Mouse (Mus musculus) NIH3T3 (cell line): ENCODE results near the gene Lrrc4c.

ENCODE experiments used
- DNase-seq: peaks from one replicate; pipeline ENCODE4 v3.0.0-alpha.2; 2012; ENCODE audit warnings: low read depth

The Lrrc4c gene

DNA sequence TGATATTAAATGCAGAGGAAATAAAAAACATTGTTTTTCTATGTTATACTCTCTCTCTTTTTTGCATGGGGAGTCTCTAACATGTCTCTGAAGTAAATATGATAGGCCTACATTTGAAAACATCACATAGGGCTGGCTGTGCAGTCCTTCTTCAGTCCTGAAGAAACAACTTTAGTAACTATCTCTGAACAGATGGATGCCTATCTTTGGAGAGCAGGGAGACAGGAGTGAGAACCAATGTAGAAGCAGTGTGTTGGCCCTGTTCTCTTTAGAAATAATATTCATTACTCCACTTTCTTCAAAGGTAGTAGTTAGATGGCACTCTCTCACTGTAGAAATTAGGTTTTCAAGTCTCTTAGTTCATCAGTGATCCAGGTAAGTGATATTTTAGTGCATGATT lies 967.0 kb downstream of the Lrrc4c start:
- DNase-seq, result no peak

DNA sequence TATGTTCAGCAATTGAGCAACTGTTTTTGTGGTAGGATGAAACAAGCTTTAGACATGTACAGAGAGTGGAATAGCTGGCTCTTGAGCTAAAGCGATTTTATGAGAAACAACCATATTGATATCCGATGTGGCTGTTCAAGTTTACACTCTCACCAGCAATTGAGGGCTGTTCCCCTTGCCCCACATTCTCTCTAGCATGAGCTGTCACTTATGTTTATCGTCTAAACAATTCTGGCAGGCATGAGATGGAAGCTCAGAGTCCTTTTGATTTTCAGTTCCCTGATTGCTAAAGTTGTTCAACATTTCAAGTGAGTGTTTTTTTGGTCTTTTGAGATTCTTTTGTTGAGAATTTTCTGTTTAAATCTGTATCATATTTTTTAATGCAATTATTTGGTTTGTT lies 976.2 kb downstream of the Lrrc4c start:
- DNase-seq, result no peak

DNA sequence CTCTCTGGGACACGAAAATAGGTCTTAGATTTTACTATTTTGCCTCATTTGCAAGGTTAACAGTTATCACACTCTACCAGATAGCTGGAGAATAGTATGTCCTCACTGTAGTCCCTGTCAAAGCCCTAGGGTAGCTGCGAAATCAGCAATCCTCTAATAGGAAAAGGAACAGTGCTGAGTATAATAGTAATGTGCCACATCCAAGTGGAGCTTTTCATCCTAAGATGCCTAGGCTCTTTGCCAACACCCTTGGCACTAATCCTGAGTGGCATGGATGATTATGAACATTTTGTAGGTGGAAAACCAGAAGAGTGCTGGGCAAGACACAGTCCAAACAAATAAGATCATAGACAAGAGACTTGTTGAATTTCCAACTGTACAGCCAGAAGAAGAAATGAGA lies 981.7 kb downstream of the Lrrc4c start:
- DNase-seq, result no peak

DNA sequence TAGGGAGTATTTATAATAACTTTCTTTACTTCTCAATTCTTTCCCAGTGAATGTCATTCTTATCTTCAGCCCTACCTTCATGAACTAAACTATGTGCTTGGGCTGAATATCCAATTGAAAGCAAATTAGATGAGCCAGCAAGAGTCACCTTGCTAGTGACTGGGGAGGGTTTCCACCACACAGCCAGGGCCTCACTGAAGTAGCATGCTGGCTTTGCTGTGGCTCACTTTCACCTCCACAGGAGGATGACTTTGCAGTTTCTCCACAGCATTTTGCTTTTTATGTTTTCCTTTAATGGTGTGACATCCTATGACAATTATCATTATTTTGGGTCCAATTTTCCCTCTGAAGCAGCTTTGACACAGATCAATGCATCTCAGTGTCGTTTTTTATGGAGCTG lies 1000.0 kb downstream of the Lrrc4c start:
- no peak for DNase-seq

DNA sequence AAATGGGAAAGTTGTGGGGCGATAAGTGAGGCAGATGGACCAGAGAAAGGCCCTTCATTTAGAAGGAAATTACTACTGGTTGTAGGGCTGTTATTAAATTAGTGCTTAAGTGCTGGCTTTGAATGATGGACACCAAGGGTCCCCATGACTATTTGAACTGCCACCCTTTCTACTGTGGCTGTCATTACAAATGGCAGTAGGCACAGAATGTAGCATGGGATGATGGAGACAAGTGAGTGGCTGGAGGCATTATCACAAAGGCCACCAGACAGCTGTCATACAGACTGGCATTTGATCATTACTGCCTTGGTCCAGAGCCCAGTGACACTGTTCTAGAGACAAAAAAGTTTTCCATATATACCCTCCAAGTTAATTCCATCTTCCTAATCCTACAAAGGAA lies 1000.6 kb downstream of the Lrrc4c start:
- no peak for DNase-seq

DNA sequence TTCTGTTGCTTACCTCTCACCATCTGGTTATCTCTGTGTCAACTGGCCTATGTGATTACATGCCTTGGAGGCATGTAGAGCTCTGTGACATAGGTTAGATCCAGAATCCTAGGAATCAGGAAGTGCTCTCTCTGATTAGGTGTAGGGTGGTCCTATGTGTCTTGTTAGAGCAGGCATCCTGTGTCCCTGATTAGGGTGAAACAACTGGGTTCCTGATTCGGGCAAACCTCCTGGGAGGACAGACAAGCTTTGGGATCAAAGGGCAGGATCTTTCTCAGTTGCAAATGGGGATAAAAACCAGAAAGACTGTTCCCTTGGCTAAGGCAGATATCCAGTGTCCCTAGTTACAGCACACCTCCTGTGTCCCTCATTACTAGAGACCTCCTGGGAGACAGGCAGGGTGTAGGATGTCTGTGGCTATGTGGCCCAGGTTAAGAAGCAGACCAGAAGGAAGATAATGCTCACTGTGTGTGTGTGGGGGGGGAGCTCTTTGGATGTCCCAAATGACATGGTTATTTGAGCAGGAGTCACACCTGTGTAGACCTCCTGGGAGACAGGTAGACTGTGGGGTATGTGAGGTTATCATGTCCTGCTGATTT lies 1014.2 kb downstream of the Lrrc4c start:
- DNase-seq, result no peak

DNA sequence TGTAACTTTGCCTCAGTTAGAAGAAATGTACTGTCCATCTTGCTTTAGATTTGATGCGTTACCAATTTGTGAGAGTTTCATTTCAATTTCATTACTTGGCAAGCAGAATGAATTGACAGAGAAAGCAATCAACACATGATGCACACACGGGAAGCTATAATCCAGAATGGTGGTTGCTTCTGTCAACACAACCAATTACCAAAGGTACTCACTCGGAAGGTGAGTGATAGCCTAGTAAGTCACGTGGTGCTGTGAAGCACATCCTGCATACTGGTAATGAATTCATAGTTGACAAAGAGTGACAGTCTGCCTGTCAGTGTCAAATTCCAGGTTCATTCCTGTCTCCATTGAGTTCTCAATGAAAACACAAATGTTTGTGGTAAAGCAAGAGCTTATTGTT lies 1021.7 kb downstream of the Lrrc4c start:
- no peak for DNase-seq

DNA sequence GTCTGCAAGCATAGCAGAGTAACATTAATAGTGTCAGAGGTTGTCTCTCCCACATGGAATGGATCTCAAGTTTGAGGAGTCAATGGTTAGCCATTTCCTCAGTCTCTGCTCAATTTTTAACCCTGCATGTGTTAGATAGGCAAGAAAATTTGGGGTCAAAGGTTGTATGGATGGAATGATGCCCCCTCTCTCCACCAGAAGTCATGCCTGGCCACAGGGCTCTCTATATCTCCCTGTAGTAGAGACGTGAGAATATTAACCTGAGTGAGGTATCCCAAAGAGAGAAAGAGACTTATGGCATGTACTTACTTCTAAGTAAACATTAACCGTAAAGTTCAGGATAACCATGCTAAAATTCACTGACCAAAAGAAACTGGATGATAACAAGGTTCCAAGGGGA lies 1043.3 kb downstream of the Lrrc4c start:
- DNase-seq, result no peak

DNA sequence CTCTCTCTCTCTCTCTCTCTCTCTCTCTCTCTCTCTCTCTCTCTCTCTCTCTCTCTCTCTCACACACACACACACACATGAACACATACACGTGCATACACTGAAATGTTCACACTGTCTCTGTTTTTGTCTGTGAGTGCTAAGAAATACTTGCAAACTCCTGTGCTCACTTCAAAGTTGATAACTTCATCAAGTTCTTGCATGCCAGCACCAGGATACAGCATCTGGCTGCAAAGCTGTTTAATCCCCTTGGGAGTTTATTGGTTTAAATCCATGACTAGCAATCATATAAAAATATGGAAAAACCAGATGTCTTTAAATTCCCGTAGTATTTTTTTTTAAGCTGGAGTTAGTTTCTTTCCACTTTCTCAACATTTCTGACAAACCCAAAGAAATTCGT lies 1052.0 kb downstream of the Lrrc4c start:
- DNase-seq, result no peak

DNA sequence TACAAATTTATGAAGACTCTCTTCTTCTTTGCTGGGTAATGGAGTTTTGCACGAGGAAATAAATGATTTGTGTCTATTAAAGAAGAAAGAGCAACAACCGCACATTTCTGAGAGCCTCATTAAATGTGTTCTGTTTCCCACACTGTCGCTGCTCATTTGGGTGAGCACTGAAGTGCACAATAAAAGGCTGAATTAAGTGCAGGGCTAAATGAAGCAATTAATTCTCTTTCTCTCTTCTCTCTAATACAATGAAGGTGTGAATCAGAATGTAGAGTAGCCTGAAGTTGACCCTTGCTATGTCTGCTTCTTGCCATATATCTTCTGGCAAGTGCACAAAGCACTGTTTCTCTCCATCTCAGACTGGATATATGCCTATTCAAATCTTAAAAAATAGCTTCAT lies 1073.5 kb downstream of the Lrrc4c start:
- no peak for DNase-seq

DNA sequence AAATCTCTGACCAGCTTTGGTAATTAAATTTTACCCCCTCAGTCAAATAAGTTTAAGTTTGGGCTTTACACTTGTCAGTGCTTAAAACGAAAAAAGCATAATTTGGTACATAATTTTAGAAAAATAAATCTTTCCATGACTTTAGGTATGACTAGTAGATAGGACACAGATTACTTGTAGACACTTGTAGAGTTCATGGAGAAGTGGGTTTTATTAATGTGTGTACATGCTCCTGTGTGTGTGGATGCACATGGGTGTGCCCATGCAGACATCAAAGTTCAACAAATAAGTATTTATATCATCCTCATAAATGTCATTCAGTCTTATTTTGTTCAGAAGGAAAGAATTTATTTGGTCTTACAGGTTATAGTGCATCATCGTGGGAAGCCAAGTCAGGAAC lies 1073.9 kb downstream of the Lrrc4c start:
- DNase-seq, result no peak

DNA sequence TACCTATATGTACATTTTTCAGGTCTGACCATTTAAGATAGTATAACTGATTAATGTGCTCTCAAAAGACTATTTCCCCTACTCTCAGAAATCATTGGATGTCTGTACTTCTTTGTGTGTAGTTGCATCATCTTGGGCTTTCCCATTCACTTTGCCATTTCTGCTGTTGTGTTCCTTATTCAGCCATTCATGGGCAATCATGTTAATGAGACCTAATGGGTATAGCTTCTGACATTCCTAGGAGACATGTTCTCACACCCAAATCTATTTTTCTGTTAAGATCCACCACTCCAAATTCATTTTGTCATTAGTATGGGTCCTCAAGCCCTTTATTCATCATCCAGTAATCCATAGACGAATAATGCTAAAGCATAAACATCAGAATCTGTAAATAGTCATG lies 1095.1 kb downstream of the Lrrc4c start:
- no peak for DNase-seq

DNA sequence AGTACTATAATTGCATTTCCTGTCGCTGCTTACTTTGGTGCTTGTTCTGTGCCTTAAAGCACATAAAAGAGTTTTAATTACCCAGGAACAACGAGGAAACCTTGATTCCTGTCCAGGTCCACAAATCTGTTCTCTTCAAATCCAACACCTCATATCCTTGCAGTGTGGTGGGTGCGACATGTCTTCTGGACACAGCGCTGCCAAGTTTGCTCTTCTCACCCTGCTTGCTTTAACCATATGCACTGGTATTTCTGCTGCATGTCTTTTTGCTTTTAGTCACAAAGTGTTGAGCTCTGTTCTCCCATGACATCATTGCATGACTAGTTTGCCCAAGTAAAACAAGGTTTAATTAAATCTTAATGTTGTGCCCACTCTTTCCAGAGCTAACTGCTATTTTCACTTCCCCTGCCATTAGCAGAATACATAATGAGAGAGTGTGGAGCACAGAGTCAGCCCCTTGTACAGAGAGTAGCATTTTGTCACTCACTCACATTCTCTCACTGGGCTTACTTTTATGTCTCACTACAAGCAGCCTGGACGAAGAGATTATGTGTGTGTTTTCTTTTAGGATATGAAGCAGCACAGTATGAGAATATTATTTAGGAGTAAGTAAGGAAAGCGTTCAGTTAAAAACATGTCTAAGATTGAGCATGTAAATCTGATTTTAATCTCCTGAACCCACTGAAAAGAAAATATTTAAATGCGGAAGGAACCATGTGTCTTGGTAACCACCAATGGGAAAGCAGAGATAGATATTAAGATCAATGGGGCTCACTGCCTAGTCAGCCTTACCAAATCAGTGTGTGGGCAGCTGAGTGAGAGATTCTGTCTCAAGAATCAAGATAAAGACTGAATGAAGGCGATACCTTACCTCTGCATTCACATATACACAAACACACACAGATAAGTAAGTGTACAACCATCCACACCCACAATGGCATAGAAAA lies 1096.7 kb downstream of the Lrrc4c start:
- DNase-seq, result no peak

DNA sequence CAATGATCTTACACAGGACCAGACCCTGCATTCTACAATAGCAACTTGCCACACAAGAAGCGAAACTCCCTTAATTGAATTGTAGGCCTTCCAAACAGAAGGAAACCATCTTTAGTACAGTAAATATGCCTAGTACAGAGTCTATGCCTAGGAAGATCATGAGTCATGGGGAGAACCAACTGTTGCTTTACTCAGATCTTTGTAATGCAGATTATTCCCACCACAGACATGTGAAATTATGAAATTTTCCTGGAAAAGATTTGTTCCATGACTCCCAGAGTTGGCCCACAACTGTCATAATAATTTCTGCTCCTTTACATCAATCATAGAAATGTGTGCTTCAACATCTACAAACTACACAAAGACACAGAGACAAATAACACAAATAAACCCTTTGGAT lies 1116.2 kb downstream of the Lrrc4c start:
- peak; percentile 13 for DNase-seq

DNA sequence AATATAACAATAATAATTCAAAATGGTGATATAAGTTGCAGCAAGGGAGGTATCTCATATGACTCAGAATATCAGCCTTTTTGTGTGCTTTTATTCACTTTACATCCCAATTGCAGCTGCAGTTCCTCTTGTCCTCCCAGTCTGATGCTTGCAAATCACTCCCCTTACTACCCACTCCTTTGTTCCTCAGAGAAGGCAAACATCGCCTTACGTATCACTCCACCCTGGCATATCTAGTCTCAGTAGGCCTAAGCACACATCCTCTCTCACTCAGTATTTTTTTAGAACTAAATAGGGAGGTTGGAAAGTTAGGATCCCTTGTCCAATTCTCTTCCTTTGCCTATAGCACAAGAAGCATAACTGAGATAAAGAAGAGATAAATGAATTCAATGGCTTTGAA lies 1117.6 kb downstream of the Lrrc4c start:
- no peak for DNase-seq

DNA sequence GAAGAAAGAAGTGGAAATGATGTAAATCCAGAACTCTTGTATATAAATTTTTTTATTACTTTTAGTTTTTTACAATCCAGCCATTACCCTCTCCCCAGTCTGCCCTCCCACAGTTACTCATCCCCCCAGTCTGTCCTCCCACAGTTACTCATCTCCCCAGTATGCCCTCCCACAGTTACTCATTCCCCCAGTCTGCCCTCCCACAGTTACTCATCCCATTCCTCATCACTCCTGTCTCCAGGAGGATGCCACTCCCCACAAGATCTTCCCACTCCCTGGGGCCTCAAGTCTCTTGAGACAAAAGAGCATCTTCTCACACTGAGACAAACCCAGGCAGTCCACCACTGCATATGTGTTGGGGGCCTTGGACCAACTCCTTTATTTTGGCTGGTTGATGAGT lies 1119.8 kb downstream of the Lrrc4c start:
- DNase-seq, result no peak

DNA sequence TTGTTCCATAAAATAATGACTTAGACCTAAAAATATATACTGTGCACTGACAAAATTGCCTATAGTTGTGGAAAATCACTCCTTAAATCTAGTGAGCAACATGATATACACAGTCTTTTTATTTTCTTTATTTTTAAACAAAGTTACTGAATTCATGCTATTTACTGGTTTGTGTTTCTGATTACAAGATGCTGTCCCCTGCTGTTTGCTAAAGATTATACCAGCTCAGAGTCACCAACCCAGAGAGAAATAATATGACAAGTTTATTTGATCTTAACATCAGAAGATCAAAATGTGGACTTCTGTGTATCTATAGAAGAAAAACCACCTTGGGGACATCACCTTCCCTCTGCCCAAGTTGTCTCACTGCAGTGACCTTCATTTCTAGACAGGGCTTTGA lies 1145.6 kb downstream of the Lrrc4c start:
- no peak for DNase-seq

DNA sequence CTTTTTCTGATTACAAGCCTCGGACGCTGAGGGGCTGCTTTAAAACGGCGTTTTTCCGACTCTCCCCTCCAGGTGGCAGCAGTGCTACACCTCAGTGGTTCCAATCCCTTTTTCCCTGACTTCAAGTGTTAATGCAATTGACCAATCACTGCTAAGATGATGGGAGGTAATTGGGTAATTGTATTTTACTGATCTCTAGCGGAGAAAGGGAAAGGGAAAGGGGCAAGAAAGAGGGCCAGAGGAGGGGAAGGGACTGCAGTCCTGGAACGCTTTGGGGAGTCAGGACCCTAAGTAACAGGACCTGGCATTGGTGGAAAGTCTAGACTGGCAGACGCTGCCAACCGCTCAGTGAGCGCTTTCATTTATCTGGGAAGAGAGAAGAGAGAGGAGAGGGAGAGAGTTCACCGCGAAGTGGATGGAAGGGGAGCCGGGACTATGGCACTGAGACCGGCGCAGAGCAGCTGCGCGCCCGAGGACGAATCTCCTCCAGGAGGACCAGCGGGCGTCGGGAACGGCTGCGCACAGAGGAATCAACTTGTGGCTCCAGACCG lies 1148.3 kb downstream of the Lrrc4c start:
- peak; percentile 84 for DNase-seq

DNA sequence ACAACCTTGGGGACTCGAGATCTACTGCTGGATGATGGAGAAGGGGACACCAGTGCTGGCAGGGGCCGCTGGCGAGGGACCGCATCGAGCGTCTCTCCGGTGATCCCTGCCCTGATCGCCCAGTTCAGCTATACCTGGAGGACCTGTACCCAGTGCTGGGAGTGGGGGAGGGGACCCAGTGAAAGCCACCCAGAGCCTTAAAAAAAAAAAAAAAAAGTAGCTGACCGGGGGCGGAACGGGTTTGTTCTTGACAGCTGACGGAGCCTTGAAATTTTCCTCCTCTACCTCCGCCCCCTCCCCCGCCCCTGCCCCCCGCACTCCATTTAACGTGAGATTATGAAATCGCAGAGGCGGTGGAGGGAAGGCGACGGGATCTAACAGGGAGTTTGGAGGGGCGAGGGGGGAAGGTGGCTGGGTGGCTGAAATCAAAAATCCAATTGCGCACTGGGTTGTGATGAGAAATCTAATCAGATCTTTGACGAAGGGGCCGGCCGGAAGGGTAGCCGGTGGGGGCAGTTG lies 1149.1 kb downstream of the Lrrc4c start:
- no peak for DNase-seq

DNA sequence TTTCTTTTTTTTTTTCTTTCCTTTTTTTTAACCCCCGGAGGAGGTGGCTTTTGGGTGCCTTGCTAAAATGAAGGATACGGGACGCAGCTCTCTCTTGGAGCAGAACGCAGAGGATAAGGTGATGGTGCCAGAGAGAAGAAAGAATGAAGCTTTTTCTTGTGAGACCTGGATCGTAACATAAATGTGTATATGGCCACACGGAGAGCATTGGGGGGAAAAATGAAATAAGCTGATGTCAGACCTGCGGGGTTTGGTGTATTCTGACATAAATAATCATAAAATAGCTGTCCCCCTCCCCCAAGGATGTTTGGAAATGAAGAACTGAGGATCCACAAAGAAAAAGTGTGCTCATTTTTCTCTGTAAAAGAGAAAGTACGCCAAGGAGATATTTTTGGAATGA lies 1149.7 kb downstream of the Lrrc4c start:
- no peak for DNase-seq

DNA sequence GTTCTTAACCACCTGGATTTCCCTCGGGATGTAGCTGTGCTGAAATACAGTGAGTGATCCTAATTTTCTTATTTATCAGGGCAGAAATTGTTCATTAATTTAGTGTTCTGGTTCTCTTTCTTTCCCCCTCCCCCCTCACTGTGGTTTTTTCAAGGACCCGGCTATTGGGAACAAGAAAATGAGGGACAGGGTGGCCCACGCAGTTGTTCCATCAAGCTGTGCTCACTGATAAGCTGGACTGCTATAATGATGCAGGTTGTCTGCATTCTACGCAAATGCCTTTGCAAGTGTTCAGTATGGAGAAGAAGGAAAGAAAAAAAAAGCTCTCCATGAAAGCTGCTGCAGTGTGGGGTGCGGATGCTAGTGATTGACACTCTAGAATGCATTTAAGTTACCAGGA lies 1150.4 kb downstream of the Lrrc4c start:
- DNase-seq, result no peak

DNA sequence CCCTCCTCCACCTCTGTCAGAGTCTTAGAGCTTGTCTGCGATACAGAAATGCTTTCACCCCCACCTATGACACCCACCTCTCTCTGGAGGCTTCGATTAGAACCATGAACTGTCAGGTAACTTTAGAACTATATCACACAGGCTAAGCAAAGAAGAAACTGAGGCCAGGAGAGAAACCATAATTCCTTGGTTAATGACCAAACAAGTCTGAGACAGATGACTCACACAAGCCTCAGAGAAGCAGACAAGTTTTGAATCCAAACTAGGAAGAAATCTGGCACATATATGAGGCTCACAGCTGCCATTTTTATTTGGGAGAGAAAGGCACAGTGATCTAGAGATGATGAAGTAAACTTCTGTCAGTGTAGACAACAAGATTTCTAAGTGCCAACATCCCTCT lies 1151.4 kb downstream of the Lrrc4c start:
- no peak for DNase-seq
